Mouse (Mus musculus) gastrocnemius, postnatal 36 days (tissue): ENCODE data around the gene Gm10662. TPM values are rescaled to one million over a fixed set of nuclear protein-coding genes. Genes with fewer than 3 reads are reported as not detected.
"Not testable (repeated sequence)": the region's sequence is repeated elsewhere in the genome, so short reads cannot be mapped to it uniquely, and the experiment has no call there.

ENCODE experiments used
- DNase-seq, 2 experiments: peaks; one replicate each; pipeline ENCODE4 v3.0.0; 2022
- intact Hi-C: fragments of 180-260 bp; cut with DNase I; formaldehyde crosslinking; loops from one replicate; pipeline ENCODE4 v1.15.1; 2025
- long read RNA-seq, 2 experiments: library from polyadenylated mRNA; stranded (forward); transcript quantifications; one replicate each; pipeline ENCODE4 v2.0.0; 2021
- total RNA-seq, 2 experiments: library from RNA; stranded (reverse); gene quantifications; 2 replicates each; pipeline ENCODE4 v1.2.3; 2021

The Gm10662 gene
- not detected for total RNA-seq
- long read RNA-seq, experiment 1 = 0 reads
- long read RNA-seq, experiment 2 = 0 reads

- DNase-seq, intact Hi-C loops: not testable (repeated sequence)
Measured at GRCm38 (mm10) chr7:23144380-23144779, at the start of gene Gm10662. TSS of gene Gm10662 (minus strand) at chr7:23144480.

- intact Hi-C loops, DNase-seq: not testable (repeated sequence)
Measured at GRCm38 (mm10) chr7:23163505-23163904, 19.2 kb upstream of the Gm10662 start.

Other genes starting within 250 kb of the Gm10662 start
- gene Gm4214, start 159.8 kb downstream of the Gm10662 start, total RNA-seq = not detected
- not detected for gene Gm4216, start 124.6 kb downstream of the Gm10662 start, total RNA-seq
- gene Vmn1r163, start 88.9 kb downstream of the Gm10662 start, total RNA-seq = not detected
- not detected for gene Gm8720, start 77.0 kb downstream of the Gm10662 start, total RNA-seq
- not detected for gene Vmn1r165, start 72.9 kb upstream of the Gm10662 start, total RNA-seq
- gene Vmn1r166, start 107.2 kb upstream of the Gm10662 start, total RNA-seq = not detected
- gene Gm6902, start 134.4 kb upstream of the Gm10662 start, total RNA-seq = not detected
- gene Nlrp4e, start 156.7 kb upstream of the Gm10662 start, total RNA-seq = not detected
- gene Nlrp5, start 241.4 kb upstream of the Gm10662 start, total RNA-seq = under 1 TPM in 1 of 2 experiments, not detected in 1; 0.10 TPM